ENCODE assay signal across 10 mouse cellular contexts in the genomic region with DNA sequence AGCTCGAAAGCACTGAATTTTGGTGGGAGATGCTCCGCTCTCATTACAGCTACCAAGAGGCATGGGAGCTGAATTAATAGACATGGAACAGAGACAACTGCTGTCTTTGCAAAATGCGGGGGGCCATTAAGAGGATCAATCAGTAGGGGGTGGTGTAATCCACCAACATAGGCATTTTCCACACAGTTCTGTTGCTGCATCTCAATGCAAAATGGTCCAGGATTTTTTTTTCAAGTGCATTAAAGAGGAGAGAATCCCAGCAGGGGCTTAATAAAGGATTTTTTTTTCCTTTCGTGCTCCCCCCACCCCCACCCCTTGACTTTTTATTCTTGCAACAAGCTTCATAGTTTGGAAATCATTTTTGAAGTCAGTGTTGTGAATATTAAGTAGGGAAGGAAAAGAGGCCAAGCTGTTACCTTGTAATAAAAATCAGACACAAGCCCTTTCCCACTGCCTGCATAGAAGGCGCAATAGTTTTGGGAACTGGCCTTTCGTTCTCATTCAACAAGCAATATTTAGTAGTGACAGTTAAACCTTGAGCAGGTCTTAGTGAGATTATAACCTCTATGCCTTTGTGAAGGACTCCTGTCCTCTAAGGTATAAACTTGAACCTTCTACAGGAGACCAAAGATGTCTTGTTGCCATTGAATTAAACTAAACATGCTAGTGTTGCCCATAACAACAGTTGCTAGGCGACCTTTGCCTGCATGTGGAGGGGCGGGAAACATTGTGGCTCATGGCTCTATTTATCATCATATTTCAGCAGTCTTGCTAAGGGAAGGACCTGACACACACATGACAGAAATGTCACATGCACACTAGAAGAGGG.
DNase-seq lines count a peak whose midpoint lies in the region; ATAC-seq and TF ChIP-seq lines count a peak whose summit lies in the region.
"Had no signal": no experiment of that assay in that cellular context is flagged by ENCODE, and none has a peak within 500 bp of the region (broad histone marks: within the 10 kb centered on the region; RNA-seq: fewer than 3 reads in every experiment).

No protein-coding gene starts in this region.

- peak; percentile 77 for ATAC-seq in forebrain, embryonic 14.5 days
- ATAC-seq in neural tube, embryonic 15.5 days (ENCODE audit: low FRiP score), result peak; percentile 67
- ATAC-seq in activated CD4-positive, CD25-positive, alpha-beta regulatory T cell, adult 4 months, result no peak

- no peak overlapping the region for H3K4me3 ChIP-seq in forebrain, embryonic 14.5 days (ENCODE audit: low read depth, low read length)
- H3K4me3 ChIP-seq in neural tube, embryonic 15.5 days (replicated peaks), result no peak overlapping the region
- H3K4me3 ChIP-seq in gastrocnemius, adult 2 months, result no peak overlapping the region
- H3K4me3 ChIP-seq: megakaryocyte, embryonic 14.5 days had no signal

- H3K27ac ChIP-seq in forebrain, embryonic 14.5 days (ENCODE audit: low read depth, low read length), result peak overlapping the region; percentile 27; the same call in 1 of the 2 replicates
- H3K27ac ChIP-seq in neural tube, embryonic 15.5 days (replicated peaks), result peak overlapping the region; percentile 56
- H3K27ac ChIP-seq in gastrocnemius, adult 2 months, result no peak overlapping the region

- no peaks in the 10 kb centered on the region for H3K9me3 ChIP-seq in forebrain, embryonic 14.5 days (replicated peaks; ENCODE audit: control insufficient read depth, low read length)
- H3K9me3 ChIP-seq in neural tube, embryonic 15.5 days (replicated peaks), result no peaks in the 10 kb centered on the region

- peak; percentile 60 to 62 for DNase-seq in cerebellum, postnatal 10 days
- DNase-seq in cerebellum, adult 8-10 months, result no peak
- peak; percentile 84 for DNase-seq in forebrain, embryonic 14.5 days (ENCODE audit: low spot score)
- DNase-seq in layer of hippocampus, postnatal 36 days, result peak; percentile 35 to 41
- DNase-seq in testis, postnatal 10 days (ENCODE audit: low spot score), result no peak
- DNase-seq in gastrocnemius, adult 2 months, result no peak
- DNase-seq: gastrocnemius, postnatal 14 days had no signal

- H3K9ac ChIP-seq in forebrain, embryonic 14.5 days (ENCODE audit: low read length), result no peak overlapping the region
- H3K9ac ChIP-seq in neural tube, embryonic 15.5 days (replicated peaks), result no peak overlapping the region

- H3K36me3 ChIP-seq in forebrain, embryonic 14.5 days (ENCODE audit: control insufficient read depth, insufficient read depth, low read length), result no peaks in the 10 kb centered on the region
- H3K36me3 ChIP-seq in neural tube, embryonic 15.5 days, result no peaks in the 10 kb centered on the region

- 15% methylated on average over 8 of the region's 8 CpGs for WGBS in forebrain, embryonic 14.5 days
- WGBS in neural tube, embryonic 15.5 days, result 37% methylated on average over 8 of the region's 8 CpGs

- no peak for TF ChIP-seq CTCF in gastrocnemius, adult 2 months (IDR thresholded peaks at IDR 0.05)

- intact Hi-C loops in gastrocnemius, adult 2 months (cut with DNase I), result no loop called here

- peaks cover 25% of the 10 kb centered on the region for H3K4me1 ChIP-seq in forebrain, embryonic 14.5 days (ENCODE audit: control insufficient read depth, insufficient read depth, low read length)
- peaks cover 22% of the 10 kb centered on the region for H3K4me1 ChIP-seq in neural tube, embryonic 15.5 days
- H3K4me1 ChIP-seq: megakaryocyte, embryonic 14.5 days had no signal

- H3K4me2 ChIP-seq in forebrain, embryonic 14.5 days (ENCODE audit: low read length), result no peak overlapping the region
- H3K4me2 ChIP-seq in neural tube, embryonic 15.5 days, result no peak overlapping the region

- H3K27me3 ChIP-seq in forebrain, embryonic 14.5 days (replicated peaks; ENCODE audit: control insufficient read depth, insufficient read depth, low read length), result no peaks in the 10 kb centered on the region
- H3K27me3 ChIP-seq in neural tube, embryonic 15.5 days (replicated peaks), result no peaks in the 10 kb centered on the region
- H3K27me3 ChIP-seq: megakaryocyte, embryonic 14.5 days had no signal

Comparison
In these comparisons a context has a peak if more than half of its experiments do, and no peak if none do; other contexts are left out.
1. DNase-seq: peak in cerebellum, postnatal 10 days (2 of 2), forebrain, embryonic 14.5 days (single experiment) and layer of hippocampus, postnatal 36 days (2 of 2); none in cerebellum, adult 8-10 months (single experiment), testis, postnatal 10 days (single experiment) and gastrocnemius, adult 2 months (single experiment).